Mouse (Mus musculus) kidney, postnatal 36 days (tissue): ENCODE results near the gene Brk1.
A peak's percentile ranks its signal among the peaks of the same experiment; 100 is the strongest.

Source experiments
- DNase-seq, 2 experiments: peaks; one replicate each; pipeline ENCODE4 v3.0.0; 2021 to 2022; ENCODE audit warnings: mixed read lengths in 2 of 2

Gene Brk1

DNA sequence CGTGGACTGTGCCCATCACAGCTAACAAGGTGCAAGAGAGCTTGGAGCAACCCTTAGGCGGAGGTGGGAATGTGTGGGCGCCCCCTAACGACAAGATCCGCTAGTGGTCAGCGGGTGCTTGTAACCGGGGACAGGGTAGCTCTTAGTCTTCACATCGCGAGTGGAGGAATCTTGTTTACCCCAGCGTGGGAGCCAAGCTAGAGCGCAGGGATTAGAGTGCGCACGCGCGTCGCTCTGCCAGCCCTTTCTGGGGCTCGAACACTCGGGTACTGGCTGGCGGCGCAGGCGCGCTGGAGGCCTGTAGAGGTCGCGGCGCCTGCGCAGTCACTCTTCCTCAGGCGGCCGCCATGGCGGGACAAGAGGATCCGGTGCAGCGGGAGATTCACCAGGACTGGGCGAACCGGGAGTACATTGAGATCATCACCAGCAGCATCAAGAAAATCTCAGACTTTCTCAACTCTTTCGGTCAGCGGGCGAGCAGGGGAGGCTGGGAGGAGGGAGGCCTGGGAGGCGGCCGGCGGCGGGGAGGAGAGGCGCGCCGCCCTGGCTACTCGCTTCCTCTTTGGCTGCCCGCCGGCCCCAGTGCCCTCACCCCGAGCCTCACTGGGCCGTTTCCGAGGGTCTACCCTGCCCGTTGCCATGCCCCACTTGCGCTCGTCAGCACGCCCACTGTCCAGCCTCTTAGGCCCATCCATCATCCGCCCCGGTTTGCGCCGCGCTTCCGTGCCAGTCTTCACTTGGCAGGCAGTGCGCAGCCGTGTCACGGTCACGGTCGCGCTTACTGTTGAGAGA, at the start of gene Brk1:
Brk1 (plus strand) TSS at position 341 of the 792 bp plus-strand sequence.
- peak; percentile 87 to 94 for DNase-seq

- no peak for DNase-seq
Measured at GRCm38 (mm10) chr6:113559736-113560135, 44.8 kb upstream of the Brk1 start.

GRCm38 (mm10) chr6:113564557-113564956, 40.0 kb upstream of the Brk1 start:
- peak; percentile 8 to 14 for DNase-seq

DNA sequence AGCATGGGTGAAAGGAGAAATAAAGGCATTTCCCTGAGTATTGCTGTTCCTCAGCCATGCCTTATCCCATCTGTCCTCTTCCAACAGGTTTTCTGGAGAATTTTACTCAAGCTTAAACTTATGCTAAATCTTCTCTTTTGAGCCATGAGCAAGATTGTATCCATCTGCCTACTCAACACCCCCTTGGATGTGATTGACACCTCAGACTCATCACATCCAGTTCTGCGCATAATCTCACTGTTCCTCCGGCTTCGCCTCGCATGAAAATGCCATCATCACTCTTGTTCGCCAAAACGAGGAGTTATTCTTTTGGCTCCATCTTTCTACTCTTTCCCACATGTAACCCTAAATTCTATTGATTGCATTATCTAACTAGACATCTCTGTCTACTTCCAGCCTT, 28.5 kb upstream of the Brk1 start:
- DNase-seq, result no peak

DNA sequence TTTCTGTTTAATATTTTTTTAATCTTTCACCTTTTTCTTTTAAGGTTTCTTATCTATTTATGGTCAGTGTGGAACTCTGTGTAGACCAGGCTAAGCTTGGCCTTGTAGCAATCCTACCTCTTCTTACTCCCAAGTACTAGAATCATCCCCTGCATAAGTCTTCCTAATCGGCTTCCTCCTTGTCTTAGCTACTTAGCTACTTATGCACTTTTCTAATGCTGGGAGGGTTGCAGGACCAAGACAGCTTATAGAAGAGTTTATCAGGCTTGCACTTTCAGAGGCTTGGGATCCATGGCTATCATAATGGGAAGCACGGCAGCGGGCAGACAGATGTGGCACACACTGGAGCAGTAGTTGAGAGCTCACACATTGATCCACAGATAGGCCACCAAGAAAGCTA, 25.3 kb upstream of the Brk1 start:
- no peak for DNase-seq

DNA sequence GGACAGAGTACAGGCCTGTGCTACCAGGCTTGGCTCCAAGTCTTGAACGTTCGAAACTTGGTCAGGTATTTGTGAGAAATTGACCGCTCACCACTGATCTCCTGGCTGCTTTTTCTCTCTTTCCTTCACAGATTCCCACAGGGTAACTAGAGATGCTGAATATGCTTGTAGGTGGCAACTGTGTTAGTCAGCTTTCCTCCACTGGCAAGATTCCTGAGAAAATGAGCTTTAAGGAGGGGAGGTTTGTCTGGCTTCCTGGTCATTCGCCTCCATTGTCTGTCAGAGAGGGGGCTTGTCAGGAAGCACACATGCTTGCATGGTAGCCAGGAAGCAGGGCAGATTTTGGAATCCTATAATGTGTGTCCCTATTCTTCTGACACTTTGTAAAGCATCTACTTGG, 21.5 kb upstream of the Brk1 start:
- DNase-seq, result no peak

DNA sequence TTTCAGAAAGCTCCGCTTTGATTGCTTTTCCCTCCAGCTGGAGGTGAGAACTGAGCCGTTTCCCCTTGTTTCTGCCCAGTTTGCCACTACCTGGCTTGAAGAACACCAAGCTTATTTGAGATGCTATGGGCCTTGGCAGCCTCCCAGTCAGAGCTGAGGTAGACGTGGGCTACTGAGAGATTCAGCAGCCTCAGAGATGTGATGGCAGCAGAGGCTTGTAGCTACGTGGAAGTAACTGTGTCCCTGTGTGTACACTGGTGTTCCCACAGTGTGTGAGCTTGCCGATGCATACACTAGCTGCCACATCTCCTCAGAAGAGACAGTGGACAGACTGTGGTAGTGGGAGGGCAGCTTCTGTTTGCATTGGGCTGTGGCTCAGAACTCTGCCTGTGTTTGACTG, 19.5 kb upstream of the Brk1 start:
- DNase-seq, result no peak

DNA sequence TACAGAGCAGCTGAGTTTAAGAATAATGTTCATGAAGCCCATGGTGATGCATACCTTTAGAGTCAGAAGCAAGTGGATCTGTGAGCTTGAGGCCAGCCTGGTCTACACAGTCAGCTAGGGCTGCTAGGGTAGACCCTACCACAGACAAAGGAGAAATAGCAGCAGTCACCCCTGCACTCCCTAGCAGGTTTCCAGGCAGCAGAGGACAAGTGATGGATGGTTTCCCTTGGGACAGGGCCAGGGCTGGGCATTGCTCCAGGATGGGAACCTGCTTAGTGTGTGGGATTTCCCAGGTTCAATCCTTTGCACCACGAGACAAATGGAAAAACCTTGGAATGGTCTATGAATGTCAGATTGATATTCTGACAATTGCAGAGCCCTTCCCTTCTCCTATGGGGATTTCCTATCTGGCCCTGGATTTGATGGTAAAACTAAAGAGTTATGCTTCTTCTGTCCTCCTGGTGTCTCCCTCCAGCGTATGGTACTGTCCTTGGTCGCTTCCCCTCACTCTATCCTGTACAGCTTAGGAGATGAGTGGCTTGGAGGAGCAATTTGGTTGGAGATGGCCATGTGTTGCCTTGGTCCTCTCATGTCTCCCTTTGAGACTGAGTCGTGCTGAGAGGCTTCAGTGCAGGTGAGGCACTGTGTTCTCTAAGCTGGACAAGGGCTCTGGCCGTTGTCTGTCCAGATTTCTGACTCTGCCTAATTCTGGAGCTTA, 17.9 kb upstream of the Brk1 start:
- peak; percentile 75 to 89 for DNase-seq

DNA sequence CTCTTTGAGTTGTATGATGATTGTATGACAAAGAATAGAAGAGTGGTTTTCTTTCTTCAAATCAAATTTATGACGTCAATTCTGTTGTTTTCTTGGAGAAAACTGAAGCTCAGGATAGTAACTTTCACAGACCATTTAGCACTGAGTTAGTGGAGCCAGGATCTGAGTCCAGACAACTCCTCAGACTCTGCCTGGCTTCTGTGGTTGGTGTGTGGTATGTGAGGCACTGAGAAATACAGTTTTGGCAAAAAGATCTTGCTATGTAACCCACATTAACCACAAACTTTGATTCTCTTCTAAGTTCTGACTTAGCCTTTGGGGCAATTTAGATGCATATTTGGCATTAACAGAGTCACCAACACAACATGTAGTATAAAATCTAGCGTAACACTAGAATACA, 11.9 kb upstream of the Brk1 start:
- no peak for DNase-seq

DNA sequence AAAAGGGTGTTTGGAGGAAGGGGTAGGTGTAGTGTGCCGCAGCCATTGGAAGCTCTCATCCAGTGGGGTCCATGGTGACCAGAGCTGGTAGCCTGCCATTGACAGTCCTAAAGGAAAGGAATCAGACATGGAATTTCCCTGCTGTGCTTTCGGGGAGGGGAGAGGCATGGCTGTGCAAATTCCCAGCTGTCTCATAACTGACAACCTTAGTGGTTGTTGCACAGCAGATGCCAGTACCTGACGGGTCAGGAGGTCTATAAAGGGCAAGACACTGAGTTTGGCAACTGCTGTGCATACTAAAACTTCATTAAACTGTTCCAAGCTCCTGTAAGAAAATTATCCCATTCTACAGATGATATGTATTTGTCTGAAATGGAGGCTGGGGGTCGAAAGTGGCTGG, 6.6 kb upstream of the Brk1 start:
- DNase-seq, result no peak

GRCm38 (mm10) chr6:113599833-113600232, 4.7 kb upstream of the Brk1 start:
- peak in 1 of 2 experiments; percentile 39 for DNase-seq

- peak; percentile 29 to 46 for DNase-seq
Measured at GRCm38 (mm10) chr6:113600543-113601139, 3.9 kb upstream of the Brk1 start, which contains the start of gene Fancd2os. Gene Fancd2os, minus strand, starts transcription at chr6:113600715.

DNA sequence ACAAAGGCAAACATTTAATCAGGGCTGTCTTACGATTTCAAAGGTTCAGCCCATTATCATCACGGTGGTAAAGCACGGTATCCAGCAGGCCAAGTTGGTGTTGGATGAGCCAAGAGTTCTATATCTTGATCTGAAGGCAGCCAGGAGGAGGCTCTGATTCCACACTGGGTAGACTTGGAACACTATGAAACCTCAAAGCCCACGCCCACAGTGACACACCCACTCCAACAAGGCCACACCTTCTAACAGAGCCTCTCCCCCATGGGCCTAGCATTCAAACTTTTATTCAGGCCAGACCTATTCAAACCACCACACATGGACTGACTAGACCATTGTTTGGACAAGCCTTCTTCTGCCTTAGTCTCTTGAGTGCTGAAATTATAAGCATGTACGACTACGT, 1.8 kb upstream of the Brk1 start:
- no peak for DNase-seq

DNA sequence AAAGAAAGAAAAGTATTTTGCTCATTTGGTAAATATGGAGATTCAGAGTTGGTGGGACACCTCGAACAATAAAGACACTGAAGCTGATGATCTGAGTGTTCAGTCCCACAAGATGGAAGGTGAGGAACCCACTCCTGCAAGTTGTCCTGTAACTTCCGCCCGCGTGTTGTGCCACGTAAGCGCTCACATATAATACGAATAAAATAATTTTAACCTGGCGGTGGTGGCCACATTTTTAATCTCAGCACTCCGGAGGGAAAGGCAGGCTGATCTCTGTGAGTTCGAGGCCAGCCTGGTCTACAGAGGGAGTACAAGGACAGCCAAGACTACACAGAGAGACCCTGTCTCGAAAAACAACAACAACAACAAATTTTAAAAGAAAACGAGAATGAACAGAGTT, 579 bp upstream of the Brk1 start:
- no peak for DNase-seq

DNA sequence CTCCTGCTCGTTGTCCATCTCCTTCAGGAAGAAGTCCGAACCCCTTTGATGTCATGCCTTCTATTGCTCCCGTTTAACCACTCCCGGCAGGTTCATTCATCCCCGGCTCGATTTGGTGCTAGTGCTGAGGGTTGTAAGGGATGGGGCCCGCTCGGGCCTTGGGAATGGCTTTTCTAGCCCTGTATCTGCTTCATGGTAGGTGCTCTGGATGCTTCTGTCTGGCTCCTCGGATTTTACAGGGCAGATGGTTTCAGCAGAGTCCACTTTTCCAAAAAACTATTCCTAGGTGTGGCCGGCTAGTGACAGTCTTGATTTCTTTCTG, 613 bp downstream of the Brk1 start:
- DNase-seq, result no peak

DNA sequence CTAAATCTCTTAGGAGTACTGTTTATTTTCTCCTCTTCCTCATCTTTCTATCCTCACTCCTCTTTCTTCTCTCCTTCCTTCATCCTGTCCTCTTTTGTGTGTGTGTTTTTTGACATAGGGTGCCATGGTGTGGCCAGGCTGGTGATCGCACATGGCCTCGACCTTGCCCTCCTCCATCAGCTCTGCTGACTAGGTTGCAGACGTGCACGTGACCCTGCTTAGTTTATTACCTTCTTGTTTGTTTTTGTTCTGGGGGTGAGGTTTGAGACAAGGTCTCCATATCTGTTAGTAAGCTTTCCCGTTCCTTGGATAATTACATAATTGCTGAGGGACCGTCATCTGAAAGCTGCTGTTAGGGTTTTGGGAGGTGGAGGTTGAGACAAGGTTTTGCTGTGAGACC, 4.3 kb downstream of the Brk1 start:
- DNase-seq, result peak; percentile 38 to 40

DNA sequence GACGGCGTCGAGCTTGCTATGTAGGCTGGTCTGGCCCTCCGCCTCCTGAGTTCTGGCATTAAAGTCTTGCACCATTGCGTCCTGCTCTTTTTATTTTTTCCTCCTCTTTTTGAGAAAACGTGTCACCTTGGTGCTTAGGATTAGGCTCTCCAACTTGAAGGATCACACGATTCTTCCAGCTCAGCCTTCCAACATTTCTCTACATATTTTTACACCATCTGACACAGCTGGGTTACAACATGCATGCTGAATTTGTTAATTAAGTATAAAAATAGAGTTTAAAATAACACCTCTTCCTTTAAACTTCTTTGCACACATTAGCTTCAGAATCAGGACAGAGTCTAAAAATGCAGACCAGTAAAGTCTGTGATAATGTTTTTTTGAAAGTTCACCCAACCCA, 4.7 kb downstream of the Brk1 start:
- DNase-seq, result no peak

GRCm38 (mm10) chr6:113612258-113612969, 7.8 kb downstream of the Brk1 start:
- DNase-seq, result peak; percentile 32 to 43

DNA sequence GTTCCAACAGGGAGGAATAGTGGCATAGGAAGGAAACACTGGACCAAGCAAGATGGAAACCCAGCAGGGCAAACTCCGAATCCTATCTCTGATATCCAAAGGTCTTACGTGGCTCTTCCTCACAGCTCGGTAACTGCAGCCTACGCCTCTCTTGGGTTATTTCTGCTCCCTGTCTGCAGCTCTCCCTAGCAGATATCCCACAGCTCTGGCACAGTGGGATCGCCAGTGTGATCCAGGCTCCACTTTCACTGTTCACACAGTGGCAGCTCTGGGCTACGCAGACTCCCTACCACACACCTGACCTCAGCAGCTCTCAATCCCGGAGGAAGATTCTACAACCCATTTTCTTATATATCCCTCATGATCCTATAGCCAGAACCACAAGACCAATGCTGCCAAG, 9.6 kb downstream of the Brk1 start:
- no peak for DNase-seq

DNA sequence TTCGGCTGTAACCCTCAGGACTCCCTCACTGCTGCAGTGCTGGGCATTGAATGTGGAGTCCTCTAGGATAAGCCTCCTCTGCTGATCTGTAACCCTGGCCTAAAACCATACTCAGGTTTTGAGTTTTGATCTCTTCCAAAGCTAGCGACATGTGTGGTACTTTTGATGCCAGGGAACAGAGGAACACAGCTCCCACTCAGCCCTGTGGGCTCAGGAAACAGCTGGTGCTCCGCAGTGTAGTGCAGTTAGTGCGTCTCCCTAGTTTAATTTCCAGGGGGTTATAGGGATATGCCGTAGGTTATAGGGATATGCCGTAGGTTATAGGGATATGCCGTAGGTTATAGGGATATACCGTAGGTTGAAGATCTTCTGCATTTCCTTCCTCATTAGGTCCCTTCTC, 10.4 kb downstream of the Brk1 start:
- no peak for DNase-seq

GRCm38 (mm10) chr6:113615489-113615888, 10.9 kb downstream of the Brk1 start:
- no peak for DNase-seq

GRCm38 (mm10) chr6:113623386-113623785, 18.8 kb downstream of the Brk1 start:
- no peak for DNase-seq
